Mouse (Mus musculus) kidney, embryonic 16.5 days (tissue): ENCODE results near the gene Nrip1. TPM values are rescaled to one million over a fixed set of nuclear protein-coding genes. Genes with fewer than 3 reads are reported as not detected.

Source experiments
- ATAC-seq: fragments of 200-750 bp; cut with Nextera tagmentation; 2 replicates; pipeline ENCODE4 v1.8.0; 2017; ENCODE audit warnings: moderate TSS enrichment; ENCODE audit not compliant: low FRiP score, low TSS enrichment
- H3K27ac ChIP-seq: fragments of 300-500 bp; sonication (generic); 2 replicates; pipeline ENCODE4 v1.5.1; 2014; ENCODE audit warnings: low read length
- H3K27me3 ChIP-seq: fragments of 300-500 bp; sonication (generic); 2 replicates; pipeline ENCODE4 v1.6.1; 2014; ENCODE audit warnings: low read length, control low read depth, mixed read lengths; ENCODE audit not compliant: insufficient read depth
- H3K36me3 ChIP-seq: fragments of 300-500 bp; sonication (generic); 2 replicates; pipeline ENCODE4 v1.6.1; 2014; ENCODE audit warnings: low read length, control low read depth, mixed read lengths; ENCODE audit not compliant: insufficient read depth
- H3K4me1 ChIP-seq: fragments of 300-500 bp; sonication (generic); 2 replicates; pipeline ENCODE4 v1.6.1; 2014; ENCODE audit warnings: low read length, control low read depth, mixed read lengths; ENCODE audit not compliant: insufficient read depth
- H3K4me2 ChIP-seq: fragments of 300-500 bp; sonication (generic); replicated peaks from 2 replicates; pipeline ENCODE4 v1.6.1; 2014; ENCODE audit warnings: low read depth, low read length
- H3K4me3 ChIP-seq: fragments of 300-500 bp; sonication (generic); 2 replicates; pipeline ENCODE4 v1.5.1; 2014; ENCODE audit warnings: mild to moderate bottlenecking, low read length
- H3K9ac ChIP-seq: fragments of 300-500 bp; sonication (generic); replicated peaks from 2 replicates; pipeline ENCODE4 v1.6.1; 2014; ENCODE audit warnings: low read length
- H3K9me3 ChIP-seq: fragments of 300-500 bp; sonication (generic); 2 replicates; pipeline ENCODE4 v1.6.1; 2016; ENCODE audit warnings: low read length, control low read depth
- WGBS: fragments of 180-500 bp; shearing (Covaris S2); extraction: QIAGEN DNeasy Blood & Tissue Kit; methylation state at CpG from one replicate; pipeline ENCODE4 v1.1.7; 2014; 5-methylcytosine and 5-hydroxymethylcytosine counted together
- polyA plus RNA-seq: library from polyadenylated mRNA; unstranded; fragments of >200 nt; fragmentation: Nextera tagmentation; extraction: Ambion mirVana; gene quantifications from 2 replicates; pipeline ENCODE4 v1.2.1, GENCODE M21; 2015

Nrip1 gene
- polyA plus RNA-seq, 1 experiment from 2014 or later = 49.3 TPM

DNA sequence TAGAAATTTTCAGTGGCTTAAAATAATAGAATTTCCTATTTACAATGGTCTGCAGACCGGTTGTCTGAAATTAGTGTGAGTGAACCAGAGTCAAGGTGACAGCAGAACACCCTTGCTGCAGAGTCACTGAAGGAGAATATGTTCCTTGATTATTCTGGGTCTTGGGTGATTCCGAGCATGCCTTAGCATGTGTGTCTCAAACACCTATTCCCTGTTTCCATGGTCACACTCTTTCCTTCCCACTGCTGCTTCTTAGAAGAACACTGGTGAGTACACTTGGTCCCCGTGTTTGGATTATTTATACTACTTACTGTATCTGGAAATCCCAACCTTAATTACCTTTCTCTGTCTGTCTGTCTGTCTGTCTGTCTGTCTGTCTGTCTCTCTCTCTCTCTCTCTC is 97.4 kb downstream of the Nrip1 start:
- H3K36me3 ChIP-seq = no peaks in the 10 kb centered on the region
- H3K4me2 ChIP-seq = no peak overlapping the region
- no peak overlapping the region for H3K27ac ChIP-seq
- H3K4me3 ChIP-seq = no peak overlapping the region
- no peaks in the 10 kb centered on the region for H3K4me1 ChIP-seq
- no peaks in the 10 kb centered on the region for H3K27me3 ChIP-seq
- no peaks in the 10 kb centered on the region for H3K9me3 ChIP-seq
- ATAC-seq = no peak
- H3K9ac ChIP-seq = no peak overlapping the region
- WGBS = 95% methylated on average over 3 of the region's 3 CpGs

DNA sequence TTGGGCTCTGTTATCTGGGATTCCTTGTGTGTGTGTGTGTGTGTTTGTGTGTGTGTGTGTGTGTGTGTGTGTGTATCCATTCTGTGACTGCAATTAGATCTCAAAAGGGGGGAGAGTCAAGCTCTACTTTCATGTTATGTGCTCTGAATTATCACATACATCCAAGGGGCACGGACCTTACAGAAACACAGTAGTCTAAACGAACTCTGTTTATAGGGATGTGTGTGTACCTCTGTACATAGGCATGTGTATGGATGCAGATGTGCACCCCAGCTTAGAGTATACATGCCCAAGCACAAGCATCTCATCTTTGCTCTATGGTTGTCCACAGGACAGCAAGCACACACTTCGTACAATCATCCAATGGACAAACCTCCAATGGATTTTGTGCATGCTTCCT is 98.0 kb downstream of the Nrip1 start:
- Histone ChIP-seq H3K9ac (no peak overlapping the region), H3K9me3 (no peaks in the 10 kb centered on the region), H3K4me2 (no peak overlapping the region), H3K27ac (no peak overlapping the region), H3K36me3 (no peaks in the 10 kb centered on the region), H3K4me1 (no peaks in the 10 kb centered on the region), H3K4me3 (no peak overlapping the region), H3K27me3 (no peaks in the 10 kb centered on the region)
- ATAC-seq = no peak
- WGBS = 90% methylated on average over 3 of the region's 3 CpGs

DNA sequence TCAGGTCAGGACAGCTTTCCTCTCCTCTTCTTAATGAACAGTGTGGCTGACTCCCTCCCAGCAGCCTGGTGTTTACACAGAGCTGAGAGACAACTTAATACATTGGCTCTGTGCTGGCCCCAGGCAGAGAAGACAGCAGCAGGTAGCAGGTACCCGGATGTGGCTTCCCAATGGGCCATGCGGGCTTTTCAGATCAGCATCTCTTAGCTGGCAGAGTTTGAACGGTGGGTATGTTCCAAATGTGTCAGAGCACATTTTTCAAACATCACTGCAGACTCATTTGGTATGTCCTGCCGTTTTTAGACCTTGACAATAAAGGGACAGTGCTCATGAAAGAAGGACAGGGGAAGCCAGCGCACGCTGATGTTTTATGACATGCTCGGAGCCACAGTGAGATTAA is 98.5 kb downstream of the Nrip1 start:
- Histone ChIP-seq H3K4me3 (no peak overlapping the region), H3K9ac (no peak overlapping the region), H3K36me3 (no peaks in the 10 kb centered on the region), H3K4me2 (no peak overlapping the region), H3K9me3 (no peaks in the 10 kb centered on the region), H3K27me3 (no peaks in the 10 kb centered on the region), H3K27ac (no peak overlapping the region), H3K4me1 (no peaks in the 10 kb centered on the region)
- no peak for ATAC-seq
- 74% methylated on average over 7 of the region's 7 CpGs for WGBS

DNA sequence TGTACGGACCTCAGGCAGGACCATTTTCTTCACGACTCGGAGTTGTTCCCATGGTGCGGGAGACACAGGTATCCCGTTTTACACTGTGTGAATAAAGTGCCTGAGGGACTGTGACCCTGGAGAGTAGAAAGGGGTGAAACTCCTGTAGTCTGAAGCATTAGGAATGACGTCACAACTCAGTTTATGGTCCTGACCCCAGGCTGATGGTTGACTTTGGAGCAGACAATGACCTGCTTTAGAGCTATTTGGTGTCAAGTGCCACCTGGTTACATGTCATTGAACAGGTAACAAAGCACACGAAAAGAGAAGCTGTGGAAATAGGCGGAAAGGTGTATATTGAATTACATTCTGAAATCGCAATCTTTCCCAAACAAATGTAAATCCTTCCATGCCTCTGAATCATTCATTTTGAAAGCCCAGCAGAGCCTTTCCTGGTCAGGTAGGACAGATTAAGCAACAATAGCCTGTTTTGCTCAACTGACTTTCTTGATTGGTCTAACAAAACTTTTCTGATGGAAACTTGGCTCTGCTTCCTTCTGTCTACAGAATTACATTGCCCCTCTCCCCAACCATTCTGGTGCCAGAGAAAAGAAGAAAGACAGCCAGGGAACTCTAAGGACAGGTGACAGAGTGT is 106.9 kb downstream of the Nrip1 start:
- H3K36me3 ChIP-seq = no peaks in the 10 kb centered on the region
- no peaks in the 10 kb centered on the region for H3K27me3 ChIP-seq
- no peak for ATAC-seq
- H3K4me3 ChIP-seq = no peak overlapping the region
- no peak overlapping the region for H3K4me2 ChIP-seq
- H3K4me1 ChIP-seq = no peaks in the 10 kb centered on the region; the same call in 1 of the 2 replicates
- no peak overlapping the region for H3K27ac ChIP-seq
- 66% methylated on average over 9 of the region's 9 CpGs for WGBS
- H3K9me3 ChIP-seq = no peaks in the 10 kb centered on the region
- no peak overlapping the region for H3K9ac ChIP-seq

DNA sequence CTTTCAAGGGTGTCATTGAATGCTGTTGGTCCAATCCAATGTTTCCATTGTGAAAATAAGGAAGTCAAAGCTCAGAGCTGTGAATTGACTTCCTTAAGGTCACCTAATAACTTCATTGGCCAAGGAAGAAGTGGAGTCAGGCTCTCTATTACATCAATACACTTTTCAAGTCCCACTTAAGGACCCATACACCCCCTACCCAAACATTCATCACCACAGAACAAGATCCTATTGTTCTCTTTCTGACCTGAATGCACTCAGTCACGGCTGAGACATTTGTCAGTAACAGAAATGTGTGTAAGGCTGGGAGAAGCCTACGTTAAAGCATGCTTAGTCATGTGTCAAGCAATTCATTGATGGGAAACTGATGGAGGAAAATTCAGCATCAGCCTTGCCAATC is 107.8 kb downstream of the Nrip1 start:
- Histone ChIP-seq H3K4me3 (no peak overlapping the region), H3K9me3 (no peaks in the 10 kb centered on the region), H3K36me3 (no peaks in the 10 kb centered on the region), H3K27ac (no peak overlapping the region), H3K4me2 (no peak overlapping the region), H3K27me3 (no peaks in the 10 kb centered on the region), H3K4me1 (no peaks in the 10 kb centered on the region; the same call in 1 of the 2 replicates), H3K9ac (no peak overlapping the region)
- no peak for ATAC-seq
- 37% methylated on average over 2 of the region's 2 CpGs for WGBS

DNA sequence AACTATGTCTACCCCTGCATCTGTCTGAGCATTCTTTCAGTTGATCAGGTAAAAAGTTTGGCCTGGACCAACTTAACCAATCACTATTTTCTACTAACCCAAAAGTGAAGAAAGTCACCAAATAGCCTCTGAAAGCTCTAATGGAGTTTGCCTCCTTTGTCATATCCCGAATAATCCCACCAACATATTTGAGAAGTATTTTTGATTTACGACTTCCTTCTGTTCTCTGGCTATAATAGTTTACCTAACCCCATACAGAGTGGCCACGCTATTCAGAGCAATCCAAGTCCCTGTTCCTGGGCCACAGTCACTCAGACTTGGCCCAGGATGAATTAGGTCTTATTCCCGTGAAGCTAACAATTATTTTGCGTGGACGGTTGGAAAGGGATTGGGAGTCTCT is 108.3 kb downstream of the Nrip1 start:
- H3K27ac ChIP-seq = no peak overlapping the region
- no peaks in the 10 kb centered on the region; the same call in 1 of the 2 replicates for H3K4me1 ChIP-seq
- no peaks in the 10 kb centered on the region for H3K9me3 ChIP-seq
- ATAC-seq = no peak
- no peaks in the 10 kb centered on the region for H3K27me3 ChIP-seq
- H3K4me2 ChIP-seq = no peak overlapping the region
- H3K36me3 ChIP-seq = no peaks in the 10 kb centered on the region
- 59% methylated on average over 6 of the region's 6 CpGs for WGBS
- H3K4me3 ChIP-seq = no peak overlapping the region
- no peak overlapping the region for H3K9ac ChIP-seq

DNA sequence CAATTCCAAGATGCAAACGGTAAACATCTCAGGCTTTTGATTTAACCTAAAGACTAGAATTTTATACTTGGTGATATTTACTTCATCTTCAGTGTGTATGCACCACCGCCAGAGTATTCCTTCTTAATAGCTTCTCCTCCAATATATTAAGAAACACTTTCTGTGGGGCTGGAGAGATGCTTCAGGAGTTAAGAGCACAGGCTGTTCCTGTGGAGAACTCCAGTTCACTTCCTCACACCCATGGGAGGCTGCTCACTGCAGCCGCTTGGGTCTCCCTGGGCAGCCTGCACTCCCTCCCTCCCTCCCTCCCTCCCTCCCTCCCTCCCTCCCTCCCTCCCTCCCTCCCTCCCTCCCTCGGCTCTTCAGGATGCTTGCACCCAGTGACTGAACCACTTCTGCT is 110.2 kb downstream of the Nrip1 start:
- H3K9me3 ChIP-seq = no peaks in the 10 kb centered on the region
- no peaks in the 10 kb centered on the region for H3K36me3 ChIP-seq
- no peak for ATAC-seq
- H3K27me3 ChIP-seq = no peaks in the 10 kb centered on the region
- H3K4me3 ChIP-seq = no peak overlapping the region
- no peak overlapping the region for H3K4me2 ChIP-seq
- H3K27ac ChIP-seq = no peak overlapping the region
- no peaks in the 10 kb centered on the region; the same call in 1 of the 2 replicates for H3K4me1 ChIP-seq
- H3K9ac ChIP-seq = no peak overlapping the region
- 80% methylated on average over 3 of the region's 4 CpGs for WGBS

DNA sequence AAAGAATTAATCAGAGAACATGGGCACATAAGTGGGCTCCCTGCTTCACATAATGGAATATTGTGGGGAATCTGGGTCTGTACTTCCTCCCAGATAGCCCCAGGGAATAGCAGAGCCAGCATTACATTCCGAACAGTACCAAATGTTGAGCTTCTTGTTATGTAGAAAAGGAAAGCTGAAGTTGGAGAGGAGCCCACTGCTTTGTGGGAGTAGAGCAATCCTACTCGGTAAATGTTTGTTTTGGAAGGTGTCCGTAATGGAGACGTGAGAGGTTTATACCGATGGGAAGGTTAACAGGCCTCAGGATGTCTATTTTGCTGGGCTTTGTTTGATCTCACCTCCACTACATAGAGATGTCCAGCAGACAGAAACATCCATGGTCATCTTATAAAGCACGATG is 113.3 kb downstream of the Nrip1 start:
- Histone ChIP-seq H3K27me3 (no peaks in the 10 kb centered on the region), H3K4me3 (no peak overlapping the region), H3K9me3 (peaks cover 2% of the 10 kb centered on the region; the same call in 1 of the 2 replicates), H3K4me2 (no peak overlapping the region), H3K27ac (no peak overlapping the region), H3K9ac (no peak overlapping the region), H3K4me1 (no peaks in the 10 kb centered on the region; the same call in 1 of the 2 replicates), H3K36me3 (no peaks in the 10 kb centered on the region)
- 25% methylated on average over 6 of the region's 6 CpGs for WGBS
- ATAC-seq = no peak

DNA sequence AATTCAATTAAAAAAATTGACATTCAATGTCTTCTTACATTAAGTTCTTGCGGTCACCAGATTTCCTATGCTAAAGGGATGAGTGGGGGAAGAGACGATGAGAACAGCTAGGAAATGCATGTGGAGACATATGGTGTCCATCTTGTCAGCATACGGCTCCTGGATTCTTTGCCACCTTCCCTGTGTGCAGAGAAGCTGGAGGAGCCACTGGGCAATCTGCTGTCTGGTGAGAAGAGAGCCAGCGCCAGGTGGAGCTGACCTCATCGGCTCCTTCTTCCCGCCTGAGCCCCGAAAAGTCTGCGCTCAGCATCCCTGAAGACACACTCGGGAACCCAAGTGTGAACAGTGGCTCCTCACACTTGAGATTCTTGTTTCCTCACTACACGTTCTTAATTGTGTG is 121.8 kb downstream of the Nrip1 start:
- no peak for ATAC-seq
- WGBS = 74% methylated on average over 10 of the region's 10 CpGs
- H3K9me3 ChIP-seq = no peaks in the 10 kb centered on the region; the same call in 1 of the 2 replicates
- H3K27me3 ChIP-seq = no peaks in the 10 kb centered on the region
- no peak overlapping the region for H3K27ac ChIP-seq
- H3K9ac ChIP-seq = no peak overlapping the region
- H3K36me3 ChIP-seq = no peaks in the 10 kb centered on the region
- H3K4me1 ChIP-seq = no peaks in the 10 kb centered on the region
- H3K4me3 ChIP-seq = no peak overlapping the region
- H3K4me2 ChIP-seq = no peak overlapping the region

DNA sequence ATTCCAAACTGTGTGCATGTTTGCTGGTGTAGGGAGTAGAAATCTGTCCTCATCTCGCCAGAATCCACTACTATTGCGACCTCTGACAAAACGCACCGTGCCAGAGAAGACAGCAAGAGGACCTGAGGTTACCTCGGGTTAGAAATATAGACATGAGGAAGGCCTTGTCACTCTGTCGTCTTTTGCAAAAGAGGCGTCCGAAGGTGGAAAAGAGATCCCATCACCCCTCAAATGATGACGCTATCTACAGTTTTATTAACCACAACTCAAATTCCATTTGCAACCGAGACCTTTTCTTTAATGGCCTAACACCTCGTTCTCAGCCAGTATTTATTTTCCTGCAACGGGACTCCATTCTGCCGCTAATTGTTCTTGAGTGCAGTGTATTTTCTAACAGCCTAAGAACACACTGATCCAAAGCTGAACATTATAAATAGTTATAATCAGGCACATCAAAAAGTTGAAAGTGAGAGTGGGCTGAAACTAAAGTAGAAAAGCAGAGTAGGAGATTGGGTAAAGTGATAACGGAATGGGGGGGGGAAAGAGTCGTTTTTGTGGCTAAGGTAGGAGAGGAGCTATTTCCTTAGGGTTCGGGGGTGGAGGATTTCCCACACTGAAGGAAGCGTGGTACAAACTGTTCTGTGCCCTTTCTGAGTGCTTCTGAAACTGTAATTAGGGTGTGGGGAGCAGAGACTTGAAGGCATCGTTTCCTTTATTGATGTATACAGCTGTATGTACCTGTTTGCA is 124.1 kb downstream of the Nrip1 start:
- ATAC-seq = no peak
- 62% methylated on average over 18 of the region's 18 CpGs for WGBS

More for the DNA sequence above, 124.1 kb downstream of the Nrip1 start:
- Histone ChIP-seq H3K4me3 (no peak overlapping the region), H3K9ac (no peak overlapping the region), H3K9me3 (no peaks in the 10 kb centered on the region), H3K36me3 (no peaks in the 10 kb centered on the region), H3K4me1 (no peaks in the 10 kb centered on the region), H3K4me2 (no peak overlapping the region), H3K27ac (no peak overlapping the region), H3K27me3 (no peaks in the 10 kb centered on the region)
